Mouse (Mus musculus) urinary bladder, adult 18-20 months (tissue): ENCODE measurements around the gene Ormdl3.
"Not testable (repeated sequence)": the region's sequence is repeated elsewhere in the genome, so short reads cannot be mapped to it uniquely, and the experiment has no call there.

ENCODE experiments used
- DNase-seq, 2 experiments: peaks; one replicate each; pipeline ENCODE4 v3.0.0; 2022; ENCODE audit warnings: low spot score in 2 of 2, mixed read lengths in 2 of 2

Gene Ormdl3

DNA sequence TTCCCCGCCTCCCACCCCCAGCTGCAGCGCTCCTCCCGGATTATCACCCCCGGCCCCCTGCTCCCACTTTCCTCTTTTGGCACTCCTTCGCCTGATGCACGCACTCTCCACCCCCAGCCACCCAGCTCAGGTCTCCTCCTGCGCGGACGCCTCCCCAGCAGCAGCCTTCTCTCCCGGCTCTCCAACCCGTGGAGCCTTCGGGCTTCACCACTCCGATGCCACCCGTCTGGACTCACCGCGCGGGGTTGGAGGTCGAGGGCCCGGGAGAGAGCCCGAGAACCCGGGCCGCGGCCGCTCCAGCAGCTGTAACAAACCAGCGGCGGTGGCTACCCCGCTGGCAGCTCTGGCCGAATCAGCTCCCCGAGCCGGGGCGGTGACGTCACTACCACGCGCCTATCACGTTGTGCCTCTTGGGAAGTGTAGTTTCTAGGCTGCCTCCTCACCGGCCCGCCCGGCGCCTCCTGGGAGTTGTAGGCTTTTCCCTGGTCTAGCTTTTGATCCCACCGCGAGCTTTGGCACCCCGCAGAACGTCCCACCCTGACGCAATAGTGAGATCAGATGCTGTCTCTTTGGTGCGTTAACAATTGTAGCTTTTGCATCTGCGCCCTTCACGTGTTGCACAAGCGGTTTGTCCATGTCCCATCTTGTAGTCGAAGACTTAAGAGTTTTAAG is at the start of gene Ormdl3:
Gene Ormdl3, minus strand, starts transcription at position 477 of the 672 bp plus-strand sequence.
- peak; percentile 97 to 98 for DNase-seq

DNA sequence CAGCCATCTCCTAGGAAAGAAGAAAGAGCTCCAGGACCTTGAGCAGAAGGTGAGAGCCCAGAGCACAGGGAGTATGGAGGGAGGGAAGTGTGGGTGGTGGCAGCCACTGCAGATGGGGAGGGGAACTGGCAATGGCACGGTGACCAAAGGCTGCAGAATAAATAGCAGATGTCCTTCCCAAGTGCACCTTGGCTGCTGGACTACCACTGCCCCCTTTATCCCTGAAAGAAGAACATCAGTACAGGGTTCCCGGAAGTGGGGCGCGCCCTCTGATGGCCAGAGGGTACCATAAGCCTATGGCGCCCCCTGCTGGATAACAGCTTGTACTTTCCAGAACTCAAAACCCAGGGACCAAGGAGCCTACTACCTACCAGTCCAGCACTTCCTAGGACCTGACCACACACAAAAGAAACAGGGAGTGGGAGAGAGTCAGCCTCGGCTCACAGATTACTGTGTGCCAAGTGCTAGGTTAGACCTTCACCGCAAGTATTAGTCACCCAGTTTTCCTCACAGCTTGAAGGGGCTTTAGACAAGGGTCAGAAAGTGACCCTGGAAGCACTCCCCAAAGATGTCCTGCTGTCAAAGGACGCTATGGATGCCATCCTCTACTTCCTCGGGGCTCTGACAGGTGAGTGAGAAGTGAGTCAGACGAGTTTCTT is 48.3 kb upstream of the Ormdl3 start:
- not testable (repeated sequence) for DNase-seq

GRCm38 (mm10) chr11:98630646-98631045 is 43.5 kb upstream of the Ormdl3 start:
- no peak for DNase-seq

DNA sequence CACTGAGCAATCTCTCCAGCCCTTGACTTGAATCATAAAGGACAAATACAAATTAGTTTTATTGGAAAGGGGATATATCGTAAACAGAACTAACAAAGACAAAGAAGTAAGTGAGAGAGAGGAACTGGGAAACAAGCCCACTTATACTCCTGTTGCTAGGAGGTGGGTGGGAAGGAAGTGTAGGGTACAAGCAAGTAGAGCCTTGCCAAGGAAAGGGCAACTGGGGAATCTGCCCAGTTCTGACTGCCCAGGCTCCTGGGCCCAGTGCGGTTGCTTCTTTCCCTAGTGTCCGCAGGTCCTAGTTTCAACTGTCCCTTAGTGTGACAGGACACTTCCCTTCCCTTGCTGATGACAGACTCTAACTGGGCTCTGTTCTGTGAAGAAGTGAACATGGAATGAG is 41.5 kb upstream of the Ormdl3 start:
- DNase-seq: no peak

DNA sequence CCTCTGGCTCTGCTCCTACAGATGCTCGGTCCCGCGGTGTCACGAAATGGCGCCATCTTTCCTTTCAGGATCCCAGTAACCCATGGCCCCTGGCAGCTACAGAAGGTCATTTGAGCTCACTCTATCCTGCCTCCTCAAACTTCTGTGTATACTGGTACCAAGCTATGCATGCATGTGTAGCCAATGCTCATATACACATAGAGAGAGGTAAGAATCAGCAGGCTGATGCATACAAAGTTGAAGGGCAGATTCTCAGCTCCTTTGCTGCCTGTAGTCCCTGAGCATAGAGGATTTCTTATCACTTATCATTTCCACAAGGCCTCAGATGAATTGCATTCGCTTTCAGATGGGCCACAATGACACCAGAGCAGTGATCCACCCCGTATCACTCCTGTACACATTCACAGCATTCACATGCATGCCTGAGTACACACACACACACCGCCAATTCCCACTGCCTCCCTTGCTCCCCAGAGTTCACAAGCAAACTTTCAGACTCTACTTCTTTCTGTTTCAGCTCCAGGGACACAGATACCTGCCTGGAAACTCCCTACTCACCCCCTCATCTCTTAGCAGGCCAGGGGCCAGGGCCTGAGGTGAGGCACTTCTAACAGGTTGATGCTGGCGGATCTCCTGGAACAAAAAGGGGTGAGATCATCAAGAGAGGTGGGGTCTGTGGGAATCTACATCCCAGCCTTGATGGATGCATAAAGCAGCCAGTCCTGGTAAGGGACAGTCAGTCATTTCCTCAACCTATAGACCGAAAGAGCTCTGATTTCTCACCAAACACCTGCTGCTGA is 38.6 kb upstream of the Ormdl3 start, which contains the start of the genes Gm12355 and Gsdma3:
Gene Gm12355, minus strand, starts transcription at position 51 of the 800 bp plus-strand sequence.
Gene Gsdma3, plus strand, starts transcription at position 750 of the 800 bp plus-strand sequence.
- no peak for DNase-seq

DNA sequence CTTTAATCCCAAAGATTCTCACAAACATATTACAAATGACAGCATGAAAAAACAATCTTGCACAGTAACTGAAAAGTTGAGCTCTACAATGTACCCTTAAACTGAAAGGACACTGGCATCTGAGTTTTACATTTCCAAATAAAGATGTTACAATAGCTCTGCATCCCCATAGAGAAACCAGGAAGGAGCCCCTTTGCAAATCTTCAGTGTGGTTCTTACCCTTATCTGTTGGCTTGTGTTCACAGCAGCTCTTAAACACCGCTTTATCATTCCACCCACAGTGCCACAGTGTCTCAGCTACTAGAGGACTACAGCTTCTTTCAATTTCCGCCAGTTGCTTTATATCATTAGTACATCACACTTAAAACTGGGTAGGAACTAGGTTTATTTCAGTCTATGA is 37.2 kb upstream of the Ormdl3 start:
- not testable (repeated sequence) for DNase-seq

DNA sequence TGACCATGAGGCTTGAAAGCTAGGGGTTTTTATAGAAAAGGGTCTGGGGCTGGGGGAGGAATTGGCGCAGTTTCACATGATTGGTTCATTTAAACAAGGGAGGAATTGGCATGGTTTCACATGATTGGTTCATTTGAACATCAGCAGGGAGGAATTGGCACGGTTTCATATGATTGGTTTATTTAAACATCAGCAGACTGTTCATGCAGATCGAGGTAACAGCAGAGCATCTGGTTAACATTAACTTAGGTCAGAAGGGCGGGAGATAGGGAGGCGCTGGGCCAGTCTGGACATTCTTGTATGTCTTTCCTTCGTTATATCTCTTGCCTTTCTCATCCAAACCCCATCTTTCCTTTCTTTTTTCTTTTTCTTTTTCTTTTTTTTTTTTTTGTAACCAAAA is 36.8 kb upstream of the Ormdl3 start:
- DNase-seq: not testable (repeated sequence)

- DNase-seq: no peak
These were observed 33.6 kb upstream of the Ormdl3 start for GRCm38 (mm10) chr11:98620791-98621190.

- DNase-seq: no peak
These were observed 19.6 kb upstream of the Ormdl3 start for GRCm38 (mm10) chr11:98606763-98607162.

DNA sequence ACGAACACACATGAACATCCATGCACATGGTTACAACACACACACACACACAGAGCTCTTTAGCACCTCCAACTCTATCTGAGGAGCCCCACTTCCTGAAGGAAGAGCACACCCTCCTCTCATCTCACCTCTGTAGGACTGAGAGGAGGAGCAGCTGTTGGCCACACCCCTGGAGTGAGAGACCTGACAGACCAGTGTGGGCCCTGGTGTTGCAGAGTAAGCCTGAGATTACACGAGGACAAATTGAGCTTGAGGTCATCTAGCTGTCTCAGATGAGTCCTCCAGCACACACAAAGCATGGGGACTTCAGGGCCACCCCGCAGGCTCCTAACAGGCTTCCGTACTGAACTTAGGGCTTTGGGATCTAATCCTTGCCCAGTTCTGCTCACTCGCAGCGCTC is 17.7 kb upstream of the Ormdl3 start:
- DNase-seq: not testable (repeated sequence)

DNA sequence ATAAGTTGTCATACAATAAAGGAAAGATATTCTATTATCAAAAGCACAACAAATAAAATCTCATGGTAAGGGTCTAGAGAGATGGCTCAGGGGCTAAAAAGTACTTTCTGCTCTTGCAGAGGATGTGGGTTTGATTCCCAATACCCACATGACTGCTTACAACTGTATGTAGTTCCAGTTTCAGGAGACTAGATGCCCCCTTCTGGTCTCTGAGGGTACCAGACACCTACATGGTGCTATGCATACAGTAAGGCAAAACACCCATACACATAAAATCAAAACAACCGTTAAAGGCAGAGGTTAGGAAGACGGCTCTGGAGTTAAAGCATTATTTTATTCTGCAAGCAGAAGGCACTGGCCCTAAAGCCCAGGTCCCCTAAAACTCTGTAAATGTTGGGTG is 16.8 kb upstream of the Ormdl3 start:
- DNase-seq: no peak

DNA sequence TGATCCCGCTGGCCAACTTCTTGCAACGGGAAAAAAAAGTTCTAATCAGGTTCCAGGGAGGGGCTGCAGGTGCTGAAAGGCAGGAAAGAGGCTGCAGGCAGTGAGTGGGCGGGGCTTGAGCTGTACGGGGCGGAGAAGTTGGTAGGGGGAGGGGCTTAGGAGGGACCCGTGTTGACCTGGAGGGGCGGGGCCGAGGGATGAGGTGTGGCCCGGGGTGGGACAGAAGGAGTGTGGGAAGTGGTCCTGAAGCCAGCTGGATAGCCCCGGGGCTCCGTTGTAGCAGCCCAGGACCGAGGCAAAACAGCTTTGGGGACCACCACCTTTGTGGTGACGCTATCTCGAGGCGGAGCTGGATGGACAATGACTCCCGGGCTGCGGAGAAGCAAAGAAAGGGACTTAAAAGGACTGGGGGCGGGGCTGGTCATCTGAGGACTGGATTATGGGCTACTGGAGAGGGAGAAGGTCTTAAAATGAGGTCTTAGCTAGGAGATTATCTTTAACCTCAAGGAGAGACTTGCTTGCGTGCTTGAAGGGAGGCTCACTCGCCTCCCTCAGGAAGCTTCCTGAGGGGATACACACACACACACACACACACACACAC is 15.0 kb upstream of the Ormdl3 start:
- no peak for DNase-seq

DNA sequence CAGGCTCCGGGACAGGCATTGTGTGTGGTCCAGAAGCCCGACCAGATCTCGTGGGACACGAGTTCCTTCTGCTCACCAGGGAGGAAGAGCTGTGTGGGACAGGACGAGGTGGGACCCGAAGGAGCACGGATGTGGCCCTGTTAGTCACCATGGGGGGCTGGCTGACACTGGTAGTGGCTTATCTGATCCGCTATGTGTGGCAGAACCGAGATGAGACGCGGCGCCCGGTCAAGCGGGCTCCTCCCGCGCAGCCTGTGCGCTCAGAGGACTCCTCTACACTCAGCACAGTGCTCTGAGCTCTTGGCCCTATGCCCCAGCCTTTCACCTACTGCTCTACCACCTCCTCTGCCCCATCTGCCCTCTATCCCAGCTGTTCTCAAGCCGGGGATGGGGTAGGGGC is 12.1 kb upstream of the Ormdl3 start:
- DNase-seq: no peak

DNA sequence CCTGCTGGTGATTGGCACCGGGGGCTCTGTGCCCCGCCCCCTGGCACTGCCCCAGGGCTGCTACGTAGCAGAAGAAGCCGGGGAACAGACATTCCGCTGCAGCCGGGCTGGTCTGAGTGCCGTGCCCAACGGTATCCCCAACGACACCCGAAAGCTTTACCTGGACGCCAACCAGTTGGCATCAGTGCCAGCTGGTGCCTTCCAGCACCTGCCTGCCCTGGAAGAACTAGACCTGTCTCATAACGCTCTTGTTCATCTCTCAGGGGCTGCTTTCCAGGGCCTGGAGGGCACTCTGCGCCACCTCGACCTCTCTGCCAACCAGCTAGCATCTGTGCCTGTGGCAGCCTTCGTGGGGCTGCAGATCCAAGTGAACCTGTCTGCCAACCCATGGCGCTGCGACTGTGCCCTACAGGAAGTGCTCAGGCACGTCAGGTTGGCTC is 11.7 kb upstream of the Ormdl3 start:
- DNase-seq: no peak

DNA sequence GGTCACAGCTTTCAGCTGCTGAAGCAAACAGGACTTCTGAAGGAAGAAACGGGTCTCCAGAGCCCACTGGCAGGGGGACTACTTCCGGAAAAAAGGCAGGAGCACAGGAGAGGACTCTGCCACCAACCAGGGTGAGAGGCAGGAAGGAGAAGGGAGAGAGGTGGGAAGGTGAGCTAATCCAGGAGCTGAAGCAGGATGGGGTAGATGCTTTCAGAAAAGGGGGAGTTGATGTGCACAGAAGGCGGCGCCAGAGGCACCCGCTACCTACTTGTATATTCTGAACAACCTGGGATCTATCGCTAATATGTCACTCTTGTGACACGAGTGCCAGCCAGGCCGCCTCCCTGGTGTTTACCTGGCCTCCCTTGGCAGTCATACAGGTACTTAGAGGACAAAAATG is 10.8 kb upstream of the Ormdl3 start, which contains the start of gene Lrrc3c:
Gene Lrrc3c, plus strand, starts transcription at position 301 of the 400 bp plus-strand sequence.
- DNase-seq: no peak

DNA sequence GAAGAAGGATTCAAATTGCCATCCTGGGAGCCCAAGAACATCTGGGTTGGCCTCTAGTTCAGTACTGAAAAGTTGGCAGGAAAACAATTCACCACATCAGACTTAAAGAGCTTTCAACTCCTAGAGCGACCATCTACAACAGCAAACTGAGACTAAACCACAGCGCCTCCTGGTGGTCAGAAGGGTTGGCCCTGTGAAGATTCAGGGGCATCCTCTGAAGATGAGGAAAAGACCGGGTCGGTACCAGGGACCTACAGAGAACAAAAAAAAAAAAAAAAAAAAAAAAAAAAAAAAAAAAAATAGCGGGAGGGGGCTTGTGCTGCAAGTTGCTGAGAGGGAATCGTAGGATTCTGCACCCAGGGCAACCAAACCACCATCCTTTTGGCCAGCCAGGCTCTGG is 10.2 kb upstream of the Ormdl3 start:
- no peak for DNase-seq

- DNase-seq: no peak
These were observed 8.8 kb upstream of the Ormdl3 start for GRCm38 (mm10) chr11:98595955-98596354.

GRCm38 (mm10) chr11:98595473-98595872 is 8.3 kb upstream of the Ormdl3 start:
- no peak for DNase-seq

DNA sequence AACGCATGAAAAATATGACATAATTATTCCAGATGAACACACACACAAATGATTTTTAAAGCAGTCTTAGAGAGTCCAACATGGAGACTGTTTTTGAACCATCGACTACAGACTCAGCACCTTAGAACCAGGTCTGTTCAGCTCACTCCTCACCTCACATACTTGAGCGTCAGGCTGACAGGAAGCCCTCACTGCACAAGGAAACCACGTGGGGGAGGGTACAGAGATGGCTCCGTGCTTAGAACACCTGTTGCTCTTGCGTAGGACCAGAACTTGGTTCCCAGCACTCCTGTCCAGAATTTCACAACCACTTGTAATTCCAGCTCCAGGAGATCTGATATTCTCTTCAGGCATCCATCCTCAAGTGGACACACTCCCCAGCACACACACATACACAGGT is 7.9 kb upstream of the Ormdl3 start:
- DNase-seq: no peak

- DNase-seq: no peak
These were observed 3.6 kb upstream of the Ormdl3 start for GRCm38 (mm10) chr11:98590548-98591445.

GRCm38 (mm10) chr11:98589306-98589705 is 2.1 kb upstream of the Ormdl3 start:
- DNase-seq: no peak
